Mouse (Mus musculus): ENCODE data around the gene Serp1.
"Not testable (repeated sequence)": the region's sequence is repeated elsewhere in the genome, so short reads cannot be mapped to it uniquely, and the experiment has no call there.

The Serp1 gene

DNA sequence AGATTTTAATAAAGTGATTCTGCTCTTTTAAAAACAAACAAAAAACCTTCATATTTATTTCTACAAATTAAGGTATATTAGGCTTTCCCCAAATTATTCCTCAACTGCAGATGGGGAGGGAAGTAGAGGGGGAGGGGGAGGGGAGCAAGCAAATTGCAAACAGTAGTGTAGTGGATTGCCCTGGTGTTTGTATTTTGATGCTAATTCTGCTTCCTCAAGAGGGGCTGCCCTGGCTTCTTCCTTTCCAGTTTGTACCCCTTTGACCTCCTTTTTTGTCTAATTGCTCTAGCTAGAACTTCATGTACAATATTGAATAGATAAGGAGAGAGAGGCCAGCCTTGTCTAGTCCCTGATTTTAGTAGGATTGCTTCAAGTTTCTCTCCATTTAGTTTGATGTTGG, 21.0 kb downstream of the Serp1 start:
- no peak for DNase-seq (ENCODE audit: low read depth)

DNA sequence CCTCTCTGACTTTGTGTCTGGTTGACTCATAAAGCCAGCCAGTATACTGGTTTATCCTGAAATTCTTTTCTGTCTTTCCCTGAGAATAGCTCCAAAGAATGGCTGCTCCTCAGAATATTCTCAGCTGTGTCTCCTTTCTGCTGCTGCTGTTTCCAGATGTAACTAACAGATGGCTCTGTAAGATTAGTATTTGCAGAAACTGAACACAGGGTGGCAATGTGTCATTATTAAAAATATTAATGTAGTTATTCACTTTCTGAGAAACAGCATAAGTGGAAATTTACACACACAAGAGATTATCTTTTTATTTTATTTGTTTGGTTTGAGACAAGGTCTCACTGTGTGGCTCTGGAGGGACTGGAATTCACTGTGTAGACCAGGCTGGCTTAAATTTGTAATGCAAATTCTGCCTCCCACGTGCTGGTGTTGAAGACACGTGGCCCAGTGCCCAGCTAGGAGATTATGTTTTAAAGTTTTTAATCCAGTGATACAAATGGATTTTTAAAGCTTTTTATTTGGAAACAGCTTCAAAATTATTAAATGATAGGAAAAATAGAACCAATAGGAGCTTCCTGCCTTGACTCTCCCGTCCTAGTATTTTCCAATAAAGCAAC, 21.9 kb downstream of the Serp1 start:
- no peak for DNase-seq (ENCODE audit: low read depth)

DNA sequence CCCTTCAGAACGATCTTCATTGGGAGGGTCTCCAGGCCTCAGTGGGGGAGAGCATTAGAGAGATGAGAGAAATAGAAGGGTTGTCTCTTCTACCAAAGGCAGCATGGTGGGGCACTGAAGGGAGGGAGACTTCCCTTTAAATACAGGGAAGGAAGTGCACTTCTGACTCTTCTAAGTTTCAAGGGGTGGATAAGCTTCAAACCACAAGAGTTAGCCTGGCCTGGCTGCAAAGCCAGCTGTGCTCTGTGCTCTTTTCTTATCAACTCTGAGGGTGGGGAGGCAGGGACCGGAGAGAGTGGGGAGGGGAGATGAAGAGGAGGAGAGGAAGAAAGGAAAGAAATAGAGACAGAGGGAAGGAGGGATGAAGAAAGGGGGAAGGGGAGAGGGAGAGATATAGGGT, 23.7 kb downstream of the Serp1 start:
- DNase-seq (ENCODE audit: low read depth): no peak

DNA sequence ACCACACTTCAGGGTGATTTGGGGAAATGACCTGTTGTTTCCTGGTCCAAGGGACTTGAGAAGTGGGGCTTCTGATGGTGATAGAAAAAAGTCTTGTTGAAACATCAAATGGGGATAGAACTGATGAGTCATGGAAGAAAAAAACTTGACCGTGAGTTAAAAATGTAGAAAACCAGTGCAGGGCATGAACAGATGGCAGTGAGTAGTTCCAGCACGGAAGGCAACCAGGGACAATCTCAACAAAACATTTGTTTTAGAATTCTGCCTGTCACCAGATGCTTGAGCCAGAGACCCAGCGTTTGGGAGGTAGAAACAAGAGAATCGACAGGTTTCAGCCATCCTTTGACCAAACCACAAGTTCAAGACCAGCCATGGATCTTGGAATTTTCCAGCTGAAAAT, 32.1 kb downstream of the Serp1 start:
- no peak for DNase-seq (ENCODE audit: low read depth)

DNA sequence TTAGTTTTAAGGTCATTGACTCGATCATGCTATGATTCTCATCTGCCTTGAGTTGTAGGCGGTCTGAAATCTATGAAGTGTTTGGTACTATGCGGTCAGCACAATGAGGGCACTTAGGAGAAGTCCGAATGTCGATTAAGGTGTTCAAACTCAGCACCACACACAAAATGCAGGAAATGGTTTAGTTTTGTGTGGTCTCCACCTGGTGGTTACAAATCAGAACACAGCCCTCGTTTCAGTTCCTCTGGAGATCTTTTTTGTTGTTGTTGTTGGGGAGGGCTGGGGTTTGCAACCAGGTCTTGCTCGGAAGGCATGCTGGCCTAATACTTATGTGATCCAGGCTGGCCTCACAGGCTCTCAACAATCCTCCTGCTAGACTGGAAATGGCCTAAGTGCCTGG, 34.9 kb downstream of the Serp1 start:
- no peak for DNase-seq (ENCODE audit: low read depth)

DNA sequence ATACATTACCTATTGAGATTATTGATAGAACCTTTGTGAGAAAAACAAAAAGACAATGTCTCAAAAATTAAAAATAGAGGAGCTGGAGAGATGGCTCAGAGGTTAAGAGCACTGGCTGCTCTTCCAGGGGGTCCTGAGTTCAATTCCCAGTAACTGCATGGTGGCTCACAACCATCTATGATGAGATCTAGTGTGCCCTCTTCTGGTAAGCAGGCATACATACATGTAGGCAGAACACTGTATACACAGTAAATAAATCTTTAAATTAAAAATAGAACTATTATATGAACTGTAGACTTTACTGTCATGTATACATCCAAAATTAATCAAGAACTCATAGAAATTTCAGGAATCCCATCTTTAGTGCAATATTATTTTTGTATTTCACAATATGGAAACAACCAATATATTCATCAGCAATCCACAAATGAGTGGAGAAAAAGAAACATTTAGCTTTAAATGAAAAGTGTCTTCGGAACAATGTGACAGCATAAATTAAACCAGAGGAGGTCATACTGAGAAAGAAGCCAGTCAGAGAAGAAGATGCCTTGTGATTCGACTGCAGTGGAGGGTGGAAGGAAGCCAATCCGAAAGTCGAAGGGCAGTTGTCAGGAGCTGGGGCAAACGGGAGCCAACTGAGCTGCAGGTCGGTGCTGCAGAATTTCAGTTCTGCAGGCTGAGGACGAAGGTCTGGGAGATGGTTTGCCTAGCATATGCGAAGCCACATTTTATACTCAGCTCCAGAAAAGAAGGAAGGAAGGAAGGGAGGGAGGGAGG, 37.5 kb downstream of the Serp1 start:
- DNase-seq (ENCODE audit: low read depth): no peak

DNA sequence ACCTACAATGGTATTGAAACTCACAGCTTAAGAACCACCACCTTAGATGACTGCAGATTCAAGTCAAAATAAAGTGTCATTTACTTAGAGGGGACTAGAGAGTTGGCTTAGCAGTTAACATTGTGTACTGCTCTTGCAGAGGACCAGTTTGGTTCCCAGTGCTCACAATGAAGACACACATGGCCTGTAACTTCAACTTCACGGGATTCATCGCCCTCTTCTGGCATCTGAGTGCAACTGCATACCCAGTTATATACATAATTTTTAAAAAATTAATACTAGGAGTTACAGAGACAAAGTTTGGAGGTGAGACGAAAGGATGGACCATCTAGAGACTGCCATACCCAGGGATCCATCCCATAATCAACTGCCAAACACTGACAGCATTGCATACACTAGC, 38.6 kb downstream of the Serp1 start:
- no peak for DNase-seq (ENCODE audit: low read depth)

DNA sequence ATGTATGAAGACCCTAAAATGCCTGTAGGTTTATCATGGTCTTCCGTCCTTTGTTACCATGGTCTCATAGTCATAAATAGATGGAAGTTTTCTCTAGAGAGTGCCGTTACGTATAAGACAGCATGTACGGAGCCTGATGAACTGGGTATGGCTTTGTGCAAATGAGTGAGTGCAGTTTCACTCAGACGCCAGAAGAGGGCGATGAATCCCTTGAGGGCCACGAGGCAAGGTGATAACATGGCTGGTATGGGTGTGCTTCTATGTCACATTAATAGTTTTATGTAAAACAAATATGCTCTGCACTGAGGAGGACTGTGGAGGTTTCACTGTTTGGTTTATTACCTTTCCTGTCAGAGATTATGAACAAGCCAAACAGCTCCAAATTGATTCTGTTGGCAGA, 39.8 kb downstream of the Serp1 start:
- no peak for DNase-seq (ENCODE audit: low read depth)

DNA sequence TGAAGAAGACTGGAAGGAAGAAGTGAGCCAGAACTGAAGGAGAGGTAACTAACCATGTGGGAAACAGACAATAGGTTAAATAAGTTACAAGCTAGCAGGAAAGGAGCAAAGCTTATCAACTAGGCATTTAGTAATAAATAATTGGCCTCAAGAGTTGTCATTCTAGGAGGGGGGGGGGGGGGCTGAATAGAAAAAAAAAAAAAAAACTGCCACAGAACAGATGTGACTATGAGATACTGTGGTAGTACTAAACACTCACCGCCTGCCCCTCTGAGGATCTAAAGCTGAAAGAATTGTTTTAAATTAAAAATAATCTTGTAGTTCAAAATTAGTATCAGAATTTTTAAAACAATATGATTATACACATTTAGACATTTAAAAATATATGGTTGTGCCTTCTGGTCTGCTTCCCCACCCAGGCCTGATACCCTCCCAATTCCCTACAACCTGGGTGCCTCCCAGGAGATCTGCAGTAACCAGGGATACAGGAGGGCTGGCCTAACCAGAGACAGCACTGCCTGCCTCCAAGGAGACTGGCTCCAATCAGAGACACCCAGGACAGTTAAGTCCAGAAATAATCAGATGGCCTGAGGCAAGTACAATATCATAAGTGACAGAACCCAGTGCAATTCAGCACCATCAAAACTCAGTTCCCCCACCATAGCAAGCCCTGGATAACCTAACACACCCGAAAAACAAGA, 46.8 kb downstream of the Serp1 start:
- no peak for DNase-seq (ENCODE audit: low read depth)

DNA sequence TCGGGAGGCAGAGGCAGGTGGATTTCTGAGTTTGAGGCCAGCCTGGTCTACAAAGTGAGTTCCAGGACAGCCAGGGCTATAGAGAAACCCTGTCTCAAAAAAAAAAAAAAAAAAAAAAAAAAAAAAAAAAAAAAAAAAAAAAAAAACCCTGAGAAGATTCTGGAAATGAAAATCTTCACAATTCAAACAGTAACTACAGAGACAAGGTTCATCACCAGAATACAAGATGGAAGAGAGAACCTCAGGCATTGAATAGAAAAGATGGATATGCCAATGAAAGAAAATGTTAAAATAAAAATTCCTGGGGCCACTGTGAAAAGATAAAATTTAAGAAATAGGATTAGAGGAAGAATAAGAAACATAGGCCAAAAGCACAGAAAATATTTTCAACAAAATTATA, 50.4 kb downstream of the Serp1 start:
- DNase-seq (ENCODE audit: low read depth): not testable (repeated sequence)
